Mouse (Mus musculus) cerebellum, postnatal 10 days (tissue): ENCODE data around the gene Ccdc186.
"Not testable (repeated sequence)": the region's sequence is repeated elsewhere in the genome, so short reads cannot be mapped to it uniquely, and the experiment has no call there.

Experiments
- DNase-seq, 2 experiments: peaks; one replicate each; pipeline ENCODE4 v3.0.0; 2021; ENCODE audit warnings: mixed read lengths in 2 of 2

The Ccdc186 gene

DNA sequence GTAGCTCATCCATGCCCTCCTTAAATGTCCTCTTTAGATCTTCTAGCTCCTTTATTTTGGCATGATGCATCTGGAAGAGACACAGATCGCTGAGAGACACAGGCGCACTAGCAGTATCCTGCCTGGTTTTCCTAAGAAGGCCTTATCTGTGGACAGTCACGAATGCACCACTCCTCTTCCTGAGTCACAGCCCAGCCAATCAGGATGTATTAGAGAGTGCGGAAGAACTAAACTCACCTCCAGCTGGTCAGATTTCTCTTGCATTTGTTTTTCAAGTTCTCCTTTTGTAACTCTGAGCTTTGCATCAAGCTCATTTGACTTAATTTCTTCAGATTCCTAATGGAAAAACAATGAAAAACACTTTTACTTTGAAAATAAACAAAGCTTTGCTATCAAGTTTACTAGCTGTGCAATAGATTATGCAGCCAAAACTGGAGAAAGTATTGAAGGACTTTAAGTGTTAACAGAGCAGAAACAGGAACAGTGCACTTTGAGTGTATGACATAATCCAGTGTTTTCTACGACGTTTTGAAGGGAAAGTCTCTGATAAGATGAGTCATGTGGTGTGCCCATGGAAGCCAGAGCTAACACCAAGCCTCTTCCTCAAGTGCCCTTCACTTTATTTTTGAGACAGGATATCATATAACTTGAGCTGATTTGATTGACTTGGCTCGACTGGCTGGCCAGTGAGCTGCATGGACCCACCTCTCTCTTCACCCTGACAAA lies 20.9 kb downstream of the Ccdc186 start:
- DNase-seq, result no peak

DNA sequence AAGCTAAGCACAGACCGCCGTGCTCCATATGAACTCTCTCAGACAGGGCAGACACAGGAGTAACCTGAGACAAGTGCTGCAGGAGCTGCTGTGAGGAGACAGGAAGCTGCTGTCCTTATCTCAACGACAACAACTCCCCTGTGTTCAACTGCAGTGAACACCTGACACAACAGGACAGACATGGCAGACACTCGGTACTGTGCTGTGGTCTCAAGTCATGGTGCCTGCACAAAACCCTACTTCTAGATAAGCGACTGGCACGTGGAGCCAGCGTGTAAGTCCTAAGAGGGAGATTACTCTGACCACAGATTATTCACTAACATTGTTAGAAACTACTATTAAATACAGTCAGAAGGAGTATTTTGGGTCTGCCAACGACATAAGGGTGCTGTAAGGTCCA lies 21.8 kb downstream of the Ccdc186 start:
- no peak for DNase-seq

DNA sequence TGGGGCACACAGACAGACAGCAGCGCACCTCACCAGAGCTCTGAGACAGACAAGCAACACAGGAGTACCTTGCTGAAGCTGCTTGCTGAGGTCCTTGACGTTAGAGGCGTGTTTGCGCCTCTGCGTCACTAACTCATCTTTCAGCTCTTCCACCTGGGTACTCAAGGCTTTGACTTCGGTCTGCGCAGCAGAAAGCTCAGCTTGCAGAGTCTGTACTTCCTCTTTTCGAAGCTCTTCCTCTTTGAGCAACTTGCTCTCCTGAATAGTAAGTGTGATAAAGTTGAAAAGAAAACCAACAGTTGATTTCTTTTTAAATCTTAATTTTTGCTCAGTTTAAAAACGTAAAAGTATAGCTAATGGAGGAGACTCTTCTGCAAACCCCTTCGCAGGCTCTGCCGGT lies 24.6 kb downstream of the Ccdc186 start:
- no peak for DNase-seq

DNA sequence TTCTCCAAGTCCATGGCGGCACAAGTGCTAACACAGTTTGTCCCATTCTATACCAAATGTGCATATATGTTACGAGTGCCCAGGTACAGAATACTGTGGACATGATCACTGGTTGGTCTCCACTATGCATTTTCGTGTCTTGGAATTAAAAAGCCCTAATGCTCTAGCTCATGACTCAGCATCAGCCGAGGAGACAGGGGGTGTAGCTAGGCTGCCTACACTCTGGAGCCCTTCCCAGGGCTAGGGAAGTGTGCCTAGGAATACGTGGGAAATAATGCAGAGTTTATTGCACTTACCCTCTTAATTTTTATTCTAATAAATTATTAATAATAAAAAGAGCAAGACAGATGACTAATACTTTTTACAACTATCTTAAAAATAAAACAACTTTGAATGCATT lies 33.0 kb downstream of the Ccdc186 start:
- no peak for DNase-seq

DNA sequence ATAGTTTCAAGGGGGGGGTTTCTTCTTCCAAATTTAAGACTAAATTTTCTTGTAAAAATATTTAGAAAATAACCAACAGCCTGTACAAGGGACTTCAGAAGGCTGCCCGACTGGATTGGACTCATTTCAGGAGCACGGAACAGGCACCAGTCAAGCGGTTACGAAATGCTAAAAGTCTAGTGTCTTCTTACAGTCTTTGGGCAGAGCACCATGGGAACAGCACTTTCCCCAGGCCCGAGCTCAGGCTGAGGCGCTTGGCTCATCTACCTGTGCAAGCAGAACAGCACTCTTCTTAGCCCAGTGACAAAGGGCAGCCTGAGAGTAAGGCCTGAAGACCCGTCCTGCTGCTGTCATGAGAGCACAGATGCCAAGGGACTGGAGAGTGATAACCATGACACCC lies 34.1 kb downstream of the Ccdc186 start:
- no peak for DNase-seq

GRCm38 (mm10) chr19:56778532-56778931 lies 43.5 kb downstream of the Ccdc186 start:
- not testable (repeated sequence) for DNase-seq

DNA sequence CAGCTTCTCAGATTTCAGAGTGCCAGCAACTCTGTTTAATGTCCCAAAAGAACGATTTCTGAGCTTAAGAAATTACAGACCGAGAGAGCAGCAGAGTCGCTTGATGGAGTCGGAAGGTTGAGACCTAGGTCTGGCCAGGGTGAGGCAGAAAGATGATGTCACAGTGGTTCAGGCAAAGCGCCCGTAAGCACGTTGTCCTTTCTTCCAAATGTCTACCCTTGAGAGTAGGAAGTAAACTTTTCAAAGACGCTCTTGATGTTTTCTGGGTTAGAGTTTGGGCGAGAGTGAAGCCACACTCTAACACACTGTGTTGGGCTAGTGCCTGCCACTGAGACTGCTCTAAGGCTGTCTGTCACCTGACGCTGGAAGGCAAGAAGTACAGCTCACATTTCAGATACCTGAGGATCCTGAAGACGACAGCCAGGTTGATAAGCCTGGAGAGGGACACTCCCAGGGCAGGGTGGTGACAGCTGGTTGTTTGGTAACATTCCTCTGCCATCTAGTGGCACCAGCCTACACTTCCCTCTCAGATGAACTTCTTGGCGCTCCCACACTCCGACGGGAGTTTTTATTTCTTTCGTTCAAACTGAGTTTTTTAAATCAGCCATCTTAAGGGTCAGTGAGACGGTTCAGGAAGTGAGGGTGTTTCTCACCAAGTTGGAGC lies 45.1 kb downstream of the Ccdc186 start:
- DNase-seq, result peak; percentile 74 to 76

DNA sequence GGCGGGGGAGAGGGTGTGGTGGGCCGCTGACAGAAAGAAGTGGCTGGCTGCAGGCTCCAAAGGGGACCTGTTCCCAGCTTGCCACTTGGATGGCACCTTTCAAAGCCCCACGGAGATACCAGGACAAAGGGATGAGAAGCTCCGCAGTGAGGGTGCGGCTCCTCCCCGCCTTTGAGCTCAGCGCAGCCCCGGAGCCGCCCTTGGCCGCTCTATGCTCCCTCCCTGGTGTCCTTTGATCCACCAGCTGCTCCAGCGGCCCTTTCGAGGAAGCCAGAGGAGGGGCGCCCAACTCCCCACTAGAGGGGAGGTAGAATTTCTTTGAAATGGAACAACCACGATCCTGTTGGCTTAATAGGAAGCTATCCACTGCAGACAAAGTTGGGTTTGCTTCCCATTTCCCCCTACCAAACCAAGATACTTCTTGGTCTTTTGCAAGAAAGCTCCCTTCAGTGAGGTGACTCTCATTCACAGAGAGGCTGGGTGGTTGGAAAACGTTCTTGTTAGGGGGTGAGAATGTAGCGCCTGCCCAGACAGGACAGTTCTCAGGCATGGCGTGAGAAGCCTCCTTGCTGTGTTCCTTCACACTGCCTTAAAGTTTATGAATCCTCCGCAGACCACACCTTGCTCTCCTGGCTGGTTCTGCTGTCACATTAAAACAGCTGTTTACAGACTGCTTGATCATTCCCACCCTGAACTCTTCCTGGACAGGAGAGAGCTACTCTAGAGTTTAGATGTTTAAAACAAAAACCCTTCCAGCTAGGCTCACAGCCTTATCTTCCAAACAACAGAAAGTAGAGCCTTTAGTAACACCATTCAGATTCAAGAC lies 45.9 kb downstream of the Ccdc186 start:
- DNase-seq, result peak in 1 of 2 experiments; percentile 16

- peak; percentile 40 to 48 for DNase-seq
Observed at GRCm38 (mm10) chr19:56774971-56775892, 46.8 kb downstream of the Ccdc186 start.

- DNase-seq, result no peak
Observed at GRCm38 (mm10) chr19:56774408-56774962, 47.5 kb downstream of the Ccdc186 start.

DNA sequence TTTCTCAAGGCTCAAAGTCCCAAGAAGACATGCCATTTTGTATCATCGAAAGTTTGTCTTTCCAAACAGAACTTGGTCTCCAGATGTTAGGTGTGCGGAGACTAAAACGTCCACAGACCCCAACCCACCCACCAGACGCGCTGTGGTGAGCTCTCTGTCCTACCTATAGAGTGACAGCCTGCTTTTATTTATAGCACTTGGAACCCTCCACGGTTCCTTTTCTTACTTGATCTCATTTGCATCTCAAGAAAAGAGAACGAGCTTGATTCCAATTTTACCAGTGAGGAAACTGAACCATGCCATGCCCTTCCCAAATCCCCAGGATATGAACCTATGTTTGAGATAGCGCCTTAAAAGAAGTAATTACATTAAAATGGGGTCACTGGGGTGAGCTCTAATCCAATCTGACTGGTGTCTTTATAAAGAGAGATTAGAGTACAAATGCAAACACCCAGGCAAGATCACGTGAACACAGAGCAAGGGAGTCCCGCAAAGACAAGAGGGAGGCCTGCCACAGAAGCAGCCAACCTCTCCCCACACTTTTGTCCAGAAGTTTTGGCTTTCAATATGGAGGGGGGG lies 48.5 kb downstream of the Ccdc186 start:
- DNase-seq, result no peak

DNA sequence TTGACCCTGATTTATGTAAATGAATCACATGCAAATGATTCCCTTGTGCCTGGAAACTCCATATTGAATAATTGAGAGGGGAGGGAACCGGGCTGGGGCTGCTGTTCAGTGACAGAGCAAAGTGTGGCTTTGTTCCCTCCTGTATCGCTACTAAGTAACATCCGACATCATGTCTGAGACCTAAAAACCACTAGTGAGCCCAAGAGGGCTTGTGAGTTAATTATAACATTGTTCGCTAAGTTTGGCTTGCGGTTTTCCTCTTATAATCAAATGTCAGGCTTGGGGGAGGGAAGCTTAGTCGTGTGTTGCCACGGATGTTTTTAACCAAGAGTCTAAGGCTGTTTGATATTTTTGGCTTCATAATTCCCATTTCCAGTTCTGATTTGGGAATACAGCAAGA lies 49.8 kb downstream of the Ccdc186 start:
- DNase-seq, result no peak

DNA sequence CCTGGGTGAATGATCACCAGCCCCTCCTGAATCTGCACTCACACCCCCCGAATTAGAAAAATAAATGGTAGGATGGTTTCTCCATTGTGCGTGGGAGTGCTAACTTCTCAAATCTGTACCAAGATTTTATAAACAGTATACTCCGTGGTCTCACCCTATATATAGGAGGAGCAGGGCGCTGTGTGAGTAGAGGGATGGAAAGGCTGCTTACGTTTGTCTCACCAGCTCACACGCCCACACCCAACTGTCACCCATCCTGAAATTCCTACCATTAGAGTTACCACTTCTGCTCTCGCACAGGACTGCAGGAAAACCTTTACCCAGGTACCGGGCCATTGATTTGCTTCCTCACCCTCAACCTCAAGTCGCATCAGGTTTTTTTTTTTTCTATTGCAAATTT lies 53.0 kb downstream of the Ccdc186 start:
- DNase-seq, result no peak

DNA sequence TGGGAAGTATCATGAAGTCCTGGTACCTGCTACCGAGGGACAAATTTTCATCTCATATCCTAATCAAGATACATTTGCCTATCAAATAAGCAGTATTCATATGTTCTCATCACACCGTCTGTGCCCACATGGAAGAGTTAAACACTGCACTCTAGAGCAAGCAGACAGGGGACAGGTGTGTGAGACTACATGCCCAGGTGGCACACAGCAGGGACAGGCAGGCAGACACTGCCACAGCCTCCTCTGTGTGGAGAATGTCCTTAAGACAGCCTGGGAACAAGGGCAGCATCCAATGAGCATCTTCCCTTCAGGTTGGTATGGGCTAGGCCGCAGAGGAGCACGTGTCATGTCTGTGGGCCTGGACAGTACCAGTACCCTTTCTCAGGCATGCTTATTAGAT lies 59.3 kb downstream of the Ccdc186 start:
- DNase-seq, result peak; percentile 51 to 63

DNA sequence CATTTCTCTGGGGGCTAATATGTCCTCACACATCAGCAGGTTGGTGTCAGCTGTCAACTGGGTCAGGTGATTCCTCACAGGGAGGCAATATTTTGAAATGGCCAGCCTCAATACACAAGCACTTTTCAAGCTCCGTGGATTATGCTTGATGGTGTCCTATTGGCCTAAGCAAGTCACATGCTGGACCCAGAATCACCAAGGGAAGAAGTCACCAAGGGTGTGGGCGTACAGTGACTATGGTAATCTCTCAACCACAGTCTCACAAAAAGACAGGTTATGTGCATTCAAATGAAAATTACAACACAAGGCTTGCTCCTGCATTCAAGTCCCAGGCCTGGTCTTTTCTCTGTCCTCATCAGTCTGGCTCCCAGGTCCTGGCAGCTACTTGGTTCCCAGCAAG lies 60.3 kb downstream of the Ccdc186 start:
- DNase-seq, result no peak

GRCm38 (mm10) chr19:56761096-56761495 lies 60.9 kb downstream of the Ccdc186 start:
- no peak for DNase-seq

GRCm38 (mm10) chr19:56760306-56760940 lies 61.6 kb downstream of the Ccdc186 start:
- DNase-seq, result no peak

GRCm38 (mm10) chr19:56759740-56760139 lies 62.2 kb downstream of the Ccdc186 start:
- DNase-seq, result no peak

GRCm38 (mm10) chr19:56758311-56758710 lies 63.7 kb downstream of the Ccdc186 start:
- no peak for DNase-seq

DNA sequence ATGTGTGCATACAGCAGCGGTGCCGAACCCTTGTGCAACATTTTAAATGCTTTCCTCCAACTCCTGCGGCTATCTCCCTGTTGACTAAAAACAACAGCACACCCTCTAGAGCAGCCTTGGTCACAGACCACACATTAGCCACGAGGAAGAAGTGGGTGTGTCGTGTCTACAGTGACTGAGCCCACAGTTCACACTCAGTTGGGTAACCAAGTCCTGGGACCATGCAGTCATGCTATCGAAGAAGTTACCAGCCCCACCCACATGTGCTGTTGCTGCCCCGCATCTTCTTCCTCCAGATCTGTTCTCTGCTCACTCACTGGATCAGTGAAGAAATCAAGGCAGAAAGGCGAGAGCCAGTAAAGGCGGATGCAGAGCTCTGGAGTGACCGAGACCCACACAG lies 65.6 kb downstream of the Ccdc186 start:
- no peak for DNase-seq

GRCm38 (mm10) chr19:56754456-56754855 lies 67.5 kb downstream of the Ccdc186 start:
- not testable (repeated sequence) for DNase-seq
